Mouse (Mus musculus) C2C12 (cell line): Measurements from ENCODE around the gene Sertad3.

Source experiments
- CTCF ChIP-seq: IDR thresholded peaks from one replicate; pipeline ENCODE4 v1.5.1; 2011; ENCODE audit not compliant: control insufficient read depth, insufficient read depth, insufficient read length
- FOSL1 ChIP-seq: IDR thresholded peaks from one replicate; pipeline ENCODE4 v1.8.0; 2011; ENCODE audit warnings: mild to moderate bottlenecking, low read length; ENCODE audit not compliant: poor library complexity, insufficient read depth, severe bottlenecking
- MAX ChIP-seq: IDR thresholded peaks from one replicate; pipeline ENCODE4 v1.6.1; 2011; ENCODE audit warnings: mild to moderate bottlenecking, control low read depth
- MYOD1 ChIP-seq: IDR thresholded peaks from one replicate; pipeline ENCODE4 v1.6.1; 2011; ENCODE audit warnings: low read depth; ENCODE audit not compliant: control insufficient read depth, insufficient read length
- MYOG ChIP-seq: IDR thresholded peaks from one replicate; pipeline ENCODE4 v1.6.1; 2011; ENCODE audit not compliant: control insufficient read depth, insufficient read length; ENCODE audit errors: extremely low read depth
- USF1 ChIP-seq: IDR thresholded peaks from one replicate; pipeline ENCODE4 v1.6.1; 2011; ENCODE audit warnings: low read depth, mild to moderate bottlenecking, control low read depth, moderate library complexity

DNA sequence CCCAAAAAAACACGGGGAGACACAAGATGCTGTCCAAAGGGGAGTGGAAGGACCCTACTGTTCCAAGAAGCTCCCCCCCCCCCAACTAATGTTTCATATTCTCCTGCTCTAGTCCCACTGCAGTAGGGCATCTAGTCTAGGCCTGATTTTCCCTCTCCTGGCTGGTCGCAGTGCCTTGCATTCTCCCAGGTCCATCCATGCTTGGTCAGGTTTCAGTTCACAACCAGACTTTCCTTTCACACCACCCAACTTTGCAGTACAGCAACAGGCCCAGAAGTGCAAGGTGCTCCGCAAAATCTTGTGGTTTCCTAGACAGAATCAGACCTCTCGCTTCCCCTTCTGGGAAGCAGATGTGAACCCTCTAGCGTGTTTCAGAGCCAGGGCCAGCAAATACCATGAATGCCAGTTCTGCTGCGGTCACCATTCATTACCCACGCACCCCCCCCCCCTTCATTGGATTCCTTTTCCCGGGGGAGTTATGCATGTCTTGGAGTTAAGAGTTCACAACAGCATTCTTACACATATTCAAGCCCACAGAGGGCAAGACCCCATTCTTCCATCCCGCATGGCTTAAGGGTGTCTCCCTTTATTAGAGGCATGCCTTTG lies 33.3 kb downstream of the Sertad3 start:
- TF ChIP-seq CTCF (no peak), MAX (no peak), MYOG (no peak), USF1 (no peak), MYOD1 (no peak), FOSL1 (no peak)
